ENCODE assay signal across 32 mouse cellular contexts in the genomic region with DNA sequence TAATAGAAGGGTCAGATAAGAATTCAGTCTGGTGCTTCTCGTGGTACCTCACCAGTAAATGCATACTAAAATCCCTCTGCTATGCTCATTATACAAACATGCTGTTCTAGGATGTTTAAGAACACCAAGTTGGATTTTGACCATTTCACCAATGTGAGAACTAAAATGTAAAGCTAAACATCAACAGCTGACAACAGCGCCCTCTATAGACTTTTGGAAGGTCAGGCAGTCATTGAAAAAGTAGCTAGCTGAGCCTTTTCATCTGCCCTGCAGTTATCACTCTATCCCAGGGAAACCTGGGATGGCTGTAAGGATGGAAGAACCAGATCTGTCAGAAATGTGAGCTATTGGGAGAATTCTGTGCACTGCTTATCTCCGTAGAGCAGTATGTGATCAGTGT. TPM values are rescaled to one million over a fixed set of nuclear protein-coding genes. Genes with fewer than 3 reads are reported as not detected.
DNase-seq lines count a peak whose midpoint lies in the region; ATAC-seq and TF ChIP-seq lines count a peak whose summit lies in the region.
"Had no signal": no experiment of that assay in that cellular context is flagged by ENCODE, and none has a peak within 500 bp of the region (broad histone marks: within the 10 kb centered on the region; RNA-seq: fewer than 3 reads in every experiment).

No protein-coding gene starts in this region.

- no peak for ATAC-seq in forebrain, postnatal 0 days
- ATAC-seq in forebrain, embryonic 14.5 days = no peak
- no peak for ATAC-seq in liver, postnatal 0 days
- no peak for ATAC-seq in neural tube, embryonic 15.5 days (ENCODE audit: low FRiP score)
- ATAC-seq: CD4-positive, CD25-positive, alpha-beta regulatory T cell, adult 4 months; forebrain, embryonic 16.5 days; intestine, postnatal 0 days; liver, embryonic 12.5 days; Patski had no signal

- no peaks in the 10 kb centered on the region for H3K9me3 ChIP-seq in forebrain, postnatal 0 days (ENCODE audit: low read length)
- H3K9me3 ChIP-seq in forebrain, embryonic 14.5 days (replicated peaks; ENCODE audit: control insufficient read depth, low read length) = no peaks in the 10 kb centered on the region
- H3K9me3 ChIP-seq in liver, postnatal 0 days (ENCODE audit: low read length) = no peaks in the 10 kb centered on the region
- no peaks in the 10 kb centered on the region for H3K9me3 ChIP-seq in CH12.LX (replicated peaks; ENCODE audit: low read length)
- H3K9me3 ChIP-seq in neural tube, embryonic 15.5 days (replicated peaks) = no peaks in the 10 kb centered on the region
- H3K9me3 ChIP-seq: embryonic facial prominence, embryonic 12.5 days; forebrain, embryonic 10.5 days; heart, embryonic 13.5 days; limb, embryonic 13.5 days; liver, embryonic 12.5 days; stomach, embryonic 15.5 days had no signal

- no peak overlapping the region for H3K9ac ChIP-seq in forebrain, postnatal 0 days
- H3K9ac ChIP-seq in forebrain, embryonic 14.5 days (ENCODE audit: low read length) = no peak overlapping the region
- H3K9ac ChIP-seq in liver, postnatal 0 days (replicated peaks) = no peak overlapping the region
- no peak overlapping the region for H3K9ac ChIP-seq in CH12.LX (ENCODE audit: insufficient read depth, low read depth)
- H3K9ac ChIP-seq in neural tube, embryonic 15.5 days (replicated peaks) = no peak overlapping the region
- H3K9ac ChIP-seq: embryonic facial prominence, embryonic 12.5 days; heart, embryonic 13.5 days; limb, embryonic 13.5 days; liver, embryonic 12.5 days; stomach, embryonic 15.5 days had no signal

- TF ChIP-seq CTCF in forebrain, postnatal 0 days (IDR thresholded peaks at IDR 0.05; ENCODE audit: low read depth) = peak; percentile 30; the same call in 1 of the 2 replicates
- peak; percentile 18; the same call in 1 of the 2 replicates for TF ChIP-seq CTCF in liver, postnatal 0 days (IDR thresholded peaks at IDR 0.05; ENCODE audit: low read depth)
- peak in 1 of 2 experiments; percentile 48; a peak in 2 of 4 replicates for TF ChIP-seq CTCF in CH12.LX (conservative IDR thresholded peaks at IDR 0.05 in 1 of 2, IDR thresholded peaks at IDR 0.05 in 1 of 2; ENCODE audit: low read depth in 2 of 2, low read length in 2 of 2)

- in situ Hi-C loops in CH12.LX (cut with MboI; ENCODE audit: low pct_ligation_motif_present, low pct_unique_long_range_greater_than_20kb, low sequenced_read_pairs) = no loop called here

- H3K36me3 ChIP-seq in forebrain, postnatal 0 days (ENCODE audit: insufficient read depth) = no peaks in the 10 kb centered on the region
- no peaks in the 10 kb centered on the region for H3K36me3 ChIP-seq in forebrain, embryonic 14.5 days (ENCODE audit: control insufficient read depth, insufficient read depth, low read length)
- H3K36me3 ChIP-seq in liver, postnatal 0 days (replicated peaks; ENCODE audit: insufficient read depth, low read length) = no peaks in the 10 kb centered on the region
- H3K36me3 ChIP-seq in CH12.LX (replicated peaks in 1 of 2; ENCODE audit: control insufficient read depth in 1 of 2, insufficient read depth in 1 of 2, low read length in 1 of 2) = no peaks in the 10 kb centered on the region
- no peaks in the 10 kb centered on the region for H3K36me3 ChIP-seq in neural tube, embryonic 15.5 days
- H3K36me3 ChIP-seq: embryonic facial prominence, embryonic 12.5 days; forebrain, embryonic 10.5 days; G1E; heart, embryonic 13.5 days; limb, embryonic 13.5 days; liver, embryonic 12.5 days; stomach, embryonic 15.5 days had no signal

- no peaks in the 10 kb centered on the region for H3K4me1 ChIP-seq in forebrain, postnatal 0 days (ENCODE audit: insufficient read depth)
- no peaks in the 10 kb centered on the region for H3K4me1 ChIP-seq in forebrain, embryonic 14.5 days (ENCODE audit: control insufficient read depth, insufficient read depth, low read length)
- no peaks in the 10 kb centered on the region for H3K4me1 ChIP-seq in liver, postnatal 0 days (ENCODE audit: insufficient read depth)
- no peaks in the 10 kb centered on the region for H3K4me1 ChIP-seq in CH12.LX (ENCODE audit: control insufficient read depth in 1 of 2, insufficient read depth in 2 of 2)
- H3K4me1 ChIP-seq in neural tube, embryonic 15.5 days = no peaks in the 10 kb centered on the region
- H3K4me1 ChIP-seq: embryonic facial prominence, embryonic 12.5 days; limb, embryonic 13.5 days; liver, embryonic 12.5 days; stomach, embryonic 15.5 days had no signal

- WGBS in forebrain, postnatal 0 days = 72% methylated on average over 3 of the region's 3 CpGs
- 71% methylated on average over 3 of the region's 3 CpGs for WGBS in forebrain, embryonic 14.5 days
- 55% methylated on average over 3 of the region's 3 CpGs for WGBS in liver, postnatal 0 days (ENCODE audit: insufficient replicate concordance)
- WGBS in neural tube, embryonic 15.5 days = 66% methylated on average over 3 of the region's 3 CpGs

- H3K27me3 ChIP-seq in forebrain, postnatal 0 days (ENCODE audit: insufficient read depth, low read length) = no peaks in the 10 kb centered on the region
- H3K27me3 ChIP-seq in forebrain, embryonic 14.5 days (replicated peaks; ENCODE audit: control insufficient read depth, insufficient read depth, low read length) = no peaks in the 10 kb centered on the region
- no peaks in the 10 kb centered on the region for H3K27me3 ChIP-seq in liver, postnatal 0 days (ENCODE audit: insufficient read depth, low read length)
- H3K27me3 ChIP-seq in CH12.LX (replicated peaks) = no peaks in the 10 kb centered on the region
- H3K27me3 ChIP-seq in neural tube, embryonic 15.5 days (replicated peaks) = no peaks in the 10 kb centered on the region
- H3K27me3 ChIP-seq: embryonic facial prominence, embryonic 12.5 days; limb, embryonic 13.5 days; liver, embryonic 12.5 days; stomach, embryonic 15.5 days had no signal

- no peak overlapping the region for H3K27ac ChIP-seq in forebrain, postnatal 0 days (ENCODE audit: low read depth, low read length)
- H3K27ac ChIP-seq in forebrain, embryonic 14.5 days (ENCODE audit: low read depth, low read length) = no peak overlapping the region
- no peak overlapping the region for H3K27ac ChIP-seq in liver, postnatal 0 days (ENCODE audit: low read depth)
- no peak overlapping the region for H3K27ac ChIP-seq in CH12.LX (ENCODE audit: insufficient read depth, low read depth)
- H3K27ac ChIP-seq in neural tube, embryonic 15.5 days (replicated peaks) = no peak overlapping the region
- H3K27ac ChIP-seq: embryonic facial prominence, embryonic 12.5 days; forebrain, embryonic 10.5 days; heart, adult 2 months; heart, embryonic 13.5 days; limb, embryonic 13.5 days; liver, embryonic 12.5 days; stomach, embryonic 15.5 days had no signal

- no peak for TF ChIP-seq EP300 in liver, postnatal 0 days (IDR thresholded peaks at IDR 0.05; ENCODE audit: low read depth)
- TF ChIP-seq EP300 in CH12.LX (IDR thresholded peaks at IDR 0.05; ENCODE audit: low read length) = no peak

- peak; percentile 10 for TF ChIP-seq RAD21 in CH12.LX (IDR thresholded peaks at IDR 0.05; ENCODE audit: low read depth, low read length)

- no peak overlapping the region for H3K4me2 ChIP-seq in forebrain, postnatal 0 days (ENCODE audit: low read depth)
- no peak overlapping the region for H3K4me2 ChIP-seq in forebrain, embryonic 14.5 days (ENCODE audit: low read length)
- no peak overlapping the region for H3K4me2 ChIP-seq in liver, postnatal 0 days (ENCODE audit: low read depth, low read length)
- H3K4me2 ChIP-seq in CH12.LX (ENCODE audit: insufficient read depth, low read depth, poor library complexity, severe bottlenecking) = no peak overlapping the region
- no peak overlapping the region for H3K4me2 ChIP-seq in neural tube, embryonic 15.5 days
- H3K4me2 ChIP-seq: embryonic facial prominence, embryonic 12.5 days; heart, embryonic 13.5 days; limb, embryonic 13.5 days; liver, embryonic 12.5 days; stomach, embryonic 15.5 days had no signal

- no peak for TF ChIP-seq POLR2A in CH12.LX (IDR thresholded peaks at IDR 0.05; ENCODE audit: low read depth, low read length)

- H3K4me3 ChIP-seq in forebrain, postnatal 0 days (ENCODE audit: low read depth, low read length) = no peak overlapping the region
- H3K4me3 ChIP-seq in forebrain, embryonic 14.5 days (ENCODE audit: low read depth, low read length) = no peak overlapping the region
- H3K4me3 ChIP-seq in liver, postnatal 0 days (ENCODE audit: low read depth, low read length) = no peak overlapping the region
- H3K4me3 ChIP-seq in CH12.LX (replicated peaks in 1 of 3; ENCODE audit: low read depth in 2 of 3, low read length in 2 of 3, poor library complexity in 1 of 3) = no peak overlapping the region
- H3K4me3 ChIP-seq in neural tube, embryonic 15.5 days (replicated peaks) = no peak overlapping the region
- H3K4me3 ChIP-seq: embryonic facial prominence, embryonic 12.5 days; forebrain, embryonic 10.5 days; heart, adult 2 months; heart, embryonic 13.5 days; limb, embryonic 13.5 days; liver, embryonic 12.5 days; stomach, embryonic 15.5 days had no signal

- no peak for DNase-seq in forebrain, postnatal 0 days
- DNase-seq in forebrain, embryonic 14.5 days (ENCODE audit: low spot score) = no peak
- DNase-seq in liver, postnatal 0 days = no peak
- no peak for DNase-seq in liver
- DNase-seq in CH12.LX (ENCODE audit: extremely low read depth) = no peak
- peak; percentile 27 for DNase-seq in R1 (ENCODE audit: low read depth, low spot score)
- DNase-seq in heart, adult 8-10 months (ENCODE audit: low spot score) = no peak
- DNase-seq: adrenal gland, adult 2 months; adrenal gland, postnatal 36 days; cerebellum, adult 18-20 months; cerebellum, postnatal 25 days; embryo, embryonic 11 days; heart, adult 2 months; kidney, adult 9 months; kidney, postnatal 14 days; lung, adult 18-20 months; lung, postnatal 10 days; midbrain, embryonic 14.5 days; right cerebral cortex, postnatal 25 days; thymus, postnatal 14 days had no signal

- dilution Hi-C loops in CH12.LX (cut with MboI; ENCODE audit: extremely low pct_ligation_motif_present, extremely low pct_unique_long_range_greater_than_20kb, low sequenced_read_pairs) = no loop called here

- H3K79me2 ChIP-seq in CH12.LX (replicated peaks; ENCODE audit: control insufficient read depth, extremely low read depth, insufficient read depth, poor library complexity, severe bottlenecking) = no peaks in the 10 kb centered on the region

TF ChIP-seq in CH12.LX, 34 proteins besides CTCF, POLR2A, EP300 and RAD21 (continues in another document):
- TF ChIP-seq TCF12 (IDR thresholded peaks at IDR 0.05; ENCODE audit: low read depth, low read length) (no peak), ZMIZ1 (IDR thresholded peaks at IDR 0.05; ENCODE audit: low read depth, low read length) (no peak)

RNA-seq across cellular contexts. Expression of a gene that starts 55.2 kb away (rescaled TPM):
- 9.6 and 11.8 TPM in 2 replicates for total RNA-seq in forebrain, postnatal 0 days (2014; rRNA removed)
- polyA plus RNA-seq in forebrain, postnatal 0 days (2015; fragmentation: Nextera tagmentation; extraction: Ambion mirVana) = 2.2 and 3.8 TPM in 2 replicates
- 1.1 and 1.7 TPM in 2 replicates for polyA plus RNA-seq in forebrain, embryonic 14.5 days (2014; fragmentation: Nextera tagmentation; extraction: Ambion mirVana)
- polyA plus RNA-seq in liver, postnatal 0 days (2015; fragmentation: Nextera tagmentation; extraction: Ambion mirVana) = 0.02 and 0.04 TPM in 2 replicates
- total RNA-seq in CH12.LX (2012; rRNA removed) = not detected in 2 replicates
- 0.03 TPM in 1 of 2 replicates, not detected in the other for total RNA-seq in CH12.LX (2014; rRNA removed)
- polyA plus RNA-seq in CH12.LX (2012; ENCODE audit: insufficient read length, low read depth) = not detected in 2 replicates
- polyA plus RNA-seq in neural tube, embryonic 15.5 days (2015; fragmentation: Nextera tagmentation; extraction: Ambion mirVana) = 5.9 and 6.6 TPM in 2 replicates
- total RNA-seq in heart, adult 8-10 months (2022) = under 1 TPM; 0.20 to 0.35 (median 0.28) TPM
- polyA plus RNA-seq: CD4-positive, CD25-positive, alpha-beta regulatory T cell, adult 4 months; G1E; Patski had no signal
